Mouse (Mus musculus): ENCODE data around the gene Col9a3.

DNA sequence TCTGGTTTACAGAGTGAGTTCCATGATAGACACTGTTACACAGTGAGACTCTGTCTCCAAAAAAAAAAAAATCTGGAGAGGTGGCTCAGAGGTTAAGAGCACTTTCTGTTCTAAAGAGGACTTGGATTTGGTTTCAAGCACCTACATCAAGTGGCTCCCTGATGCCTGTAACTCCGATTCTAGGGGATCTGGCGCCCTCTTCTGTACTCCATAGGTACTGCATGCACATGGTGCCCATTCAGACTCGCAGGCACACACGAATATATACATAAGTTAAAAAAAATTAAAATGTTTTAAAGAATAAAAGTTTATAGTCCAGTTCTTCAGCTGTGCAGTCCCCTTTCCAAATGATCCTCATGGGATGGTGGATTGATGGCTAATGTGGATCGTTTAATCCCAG is 37.3 kb upstream of the Col9a3 start:
- no peak for TF ChIP-seq MXI1 (IDR thresholded peaks at IDR 0.05; ENCODE audit: low read depth, low read length)
- no peak for TF ChIP-seq MYC (IDR thresholded peaks at IDR 0.05; ENCODE audit: low read depth, low read length)
- no peak for TF ChIP-seq MAX (IDR thresholded peaks at IDR 0.05; ENCODE audit: low read length)
- TF ChIP-seq CTCF (IDR thresholded peaks at IDR 0.05 in 2 of 3, conservative IDR thresholded peaks at IDR 0.05 in 1 of 3; ENCODE audit: control insufficient read depth in 1 of 3, insufficient read depth in 1 of 3, low read depth in 2 of 3, low read length in 3 of 3, poor library complexity in 1 of 3, severe bottlenecking in 1 of 3): peak; percentile 63 to 71 (median 68)
- TF ChIP-seq NRF1 (IDR thresholded peaks at IDR 0.05; ENCODE audit: insufficient read depth, low read depth, low read length, poor library complexity, severe bottlenecking): no peak
- TF ChIP-seq TBP (IDR thresholded peaks at IDR 0.05; ENCODE audit: low read depth, low read length): no peak
- no peak for TF ChIP-seq MEF2A (IDR thresholded peaks at IDR 0.05; ENCODE audit: extremely low read depth, insufficient replicate concordance, low read depth, low read length, poor library complexity, severe bottlenecking)
- TF ChIP-seq GATA1 (IDR thresholded peaks at IDR 0.05; ENCODE audit: low read depth, low read length): no peak
